Mouse (Mus musculus): ENCODE measurements around the gene Tiparp.
A peak's percentile ranks its signal among the peaks of the same experiment; 100 is the strongest.

Tiparp gene

DNA sequence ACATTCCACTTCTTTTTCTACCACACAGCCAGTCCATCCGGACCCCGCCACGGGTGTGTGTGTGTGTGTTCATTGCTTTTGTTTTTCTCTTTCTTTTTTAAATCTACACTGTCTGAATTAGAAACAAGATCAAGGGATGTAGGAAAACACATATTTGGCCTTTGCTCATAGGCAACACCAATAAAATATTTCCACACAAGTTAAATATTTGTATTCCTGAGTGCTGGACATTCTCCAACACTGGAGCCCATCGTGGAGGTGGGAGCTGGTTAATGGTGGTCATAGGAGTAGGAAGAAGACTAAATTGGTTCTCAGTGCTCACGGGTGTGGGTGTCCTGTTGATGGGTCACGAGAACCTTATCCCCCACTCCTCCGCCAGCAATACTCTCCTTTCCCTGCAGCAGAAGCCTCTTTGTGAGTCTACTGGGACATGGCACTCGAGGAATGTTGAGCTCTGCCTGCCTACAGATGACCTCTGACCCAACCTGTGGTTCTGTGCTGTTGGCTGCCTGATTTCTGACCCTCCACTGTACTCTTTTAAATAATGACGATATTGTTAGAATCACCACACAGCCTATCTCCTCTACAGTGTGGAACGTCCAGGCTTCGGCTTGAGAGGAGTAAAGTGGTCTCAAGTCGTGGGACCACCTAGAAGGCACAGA is 51.2 kb downstream of the Tiparp start:
- DNase-seq (ENCODE audit: low read depth, low spot score), result no peak

DNA sequence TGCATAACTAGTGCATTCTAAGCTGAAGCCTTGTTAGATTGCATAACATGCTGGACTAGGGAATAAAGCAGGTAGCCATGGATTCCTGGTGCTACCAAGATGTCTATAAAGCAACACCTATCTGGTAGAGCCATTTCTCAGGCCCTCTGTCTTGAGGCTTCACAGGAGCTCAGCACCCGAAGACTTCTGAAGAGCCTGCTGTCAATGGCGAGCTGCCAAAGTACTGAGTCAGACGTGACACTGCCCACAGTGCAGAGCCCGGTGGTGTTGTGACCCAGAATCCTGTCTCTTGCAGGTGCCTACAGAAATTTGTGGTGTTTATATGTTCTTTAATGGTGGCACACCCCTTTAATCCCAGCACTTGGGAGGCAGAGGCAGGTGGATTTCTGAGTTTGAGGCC is 53.4 kb downstream of the Tiparp start:
- DNase-seq (ENCODE audit: low read depth, low spot score), result no peak

DNA sequence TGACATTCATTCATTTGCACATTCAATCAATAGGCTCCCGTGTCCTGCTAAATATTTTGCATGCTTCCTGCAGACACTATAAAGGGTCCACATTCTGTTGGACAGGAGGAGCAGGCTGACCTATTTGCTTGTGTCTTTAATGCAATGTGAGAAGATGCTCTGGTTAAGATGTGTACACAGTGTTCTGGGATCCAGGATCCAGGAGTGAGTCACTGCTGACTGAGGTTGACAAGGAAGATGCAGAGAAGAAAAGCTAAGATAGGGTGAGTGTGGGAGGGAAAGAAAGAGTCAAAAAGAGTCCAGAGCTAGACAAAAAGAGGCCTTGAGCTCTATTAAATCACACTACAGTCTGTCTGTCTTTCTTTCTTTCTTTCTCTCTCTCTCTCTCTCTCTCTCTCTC is 56.1 kb downstream of the Tiparp start:
- no peak for DNase-seq (ENCODE audit: low read depth, low spot score)

DNA sequence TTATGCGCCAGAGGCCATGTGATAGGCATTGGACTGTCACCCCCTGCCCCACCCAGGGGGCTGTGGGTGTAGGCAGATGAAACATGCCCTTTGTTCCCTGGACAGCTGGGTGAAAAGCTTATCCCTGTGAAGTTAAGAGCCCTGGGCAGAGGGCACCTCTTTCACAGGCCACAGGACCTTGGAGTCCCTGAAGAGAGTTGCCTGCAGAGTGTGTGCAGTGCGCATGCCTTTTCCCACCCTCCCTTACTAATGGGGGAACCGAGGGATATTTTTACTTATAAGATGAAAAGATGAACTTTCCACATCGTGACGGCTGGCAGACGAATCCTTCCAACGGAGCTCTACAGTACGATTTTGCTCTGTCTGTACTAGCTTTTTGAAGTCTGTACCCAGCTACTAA is 57.1 kb downstream of the Tiparp start:
- no peak for DNase-seq (ENCODE audit: low read depth, low spot score)

DNA sequence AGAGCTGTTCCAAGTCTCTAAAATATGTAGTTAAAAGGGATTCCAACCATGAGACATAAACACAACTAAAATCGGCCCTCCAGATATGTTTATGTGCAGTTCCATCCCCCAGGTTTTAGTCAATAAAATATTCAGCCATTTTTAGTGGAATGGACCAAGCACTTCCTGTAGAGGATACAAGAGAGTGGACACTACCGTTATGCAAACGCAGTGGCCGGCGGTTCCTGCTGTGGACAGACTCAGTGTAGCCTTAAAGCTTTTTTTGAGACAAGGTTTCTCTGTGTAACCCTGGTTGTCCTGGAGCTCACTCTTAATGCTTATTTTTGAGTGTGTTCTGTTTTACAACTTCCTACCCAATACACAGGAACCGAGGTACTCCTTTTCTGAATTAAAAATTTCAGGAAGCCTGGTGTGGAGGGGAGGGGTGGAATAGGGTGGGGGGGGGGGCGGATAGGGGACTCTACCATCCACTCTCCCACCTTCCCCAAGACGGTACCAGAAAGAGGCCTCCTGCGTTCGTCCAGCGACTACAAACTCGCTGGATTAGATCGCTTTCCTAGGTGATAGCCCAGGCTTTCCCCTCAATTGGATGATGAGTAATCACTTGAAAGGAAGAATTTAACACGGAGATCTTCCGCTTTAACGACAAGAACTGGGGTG is 57.7 kb downstream of the Tiparp start:
- DNase-seq (ENCODE audit: low read depth, low spot score), result no peak

DNA sequence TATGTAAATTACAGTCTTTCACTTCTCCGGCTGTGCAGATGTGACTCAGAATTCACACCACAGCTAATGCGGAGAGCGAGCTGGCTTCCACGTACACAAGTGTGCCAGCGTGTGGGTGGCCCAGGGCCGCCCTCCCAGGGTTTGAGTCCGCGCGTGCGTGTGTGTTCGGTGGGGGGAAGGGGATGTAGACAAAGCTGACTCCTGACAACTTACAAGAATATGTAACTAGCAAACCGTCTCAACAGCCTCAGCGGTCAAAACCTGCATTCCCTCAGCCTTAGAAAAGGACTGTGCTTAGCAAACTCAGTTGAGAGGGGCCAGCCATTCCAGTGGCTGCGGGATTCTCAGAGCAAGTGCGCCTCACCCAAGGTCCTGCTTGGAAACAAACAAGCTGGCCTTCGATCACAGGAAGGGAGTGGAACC is 58.3 kb downstream of the Tiparp start:
- peak; percentile 23 for DNase-seq (ENCODE audit: low read depth, low spot score)

DNA sequence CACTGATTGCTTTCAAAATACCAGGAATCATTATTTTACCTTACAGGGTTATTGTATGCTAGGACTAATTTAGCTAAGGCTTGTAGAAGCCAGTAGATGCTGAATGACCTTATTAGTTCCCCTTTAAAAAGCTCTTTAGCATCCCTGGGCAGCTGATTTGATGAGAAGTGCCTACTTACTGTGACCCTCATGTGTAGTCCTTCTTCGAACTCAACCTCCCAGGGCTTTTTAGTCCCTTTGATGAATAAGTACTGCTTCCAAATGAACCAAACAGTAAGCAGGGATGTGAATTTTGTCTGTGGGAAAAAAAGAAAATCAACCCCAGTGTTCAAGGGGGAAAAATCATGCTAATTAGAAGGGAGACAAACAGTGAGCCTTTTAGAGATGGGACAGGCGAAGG is 58.8 kb downstream of the Tiparp start:
- no peak for DNase-seq (ENCODE audit: low read depth, low spot score)

DNA sequence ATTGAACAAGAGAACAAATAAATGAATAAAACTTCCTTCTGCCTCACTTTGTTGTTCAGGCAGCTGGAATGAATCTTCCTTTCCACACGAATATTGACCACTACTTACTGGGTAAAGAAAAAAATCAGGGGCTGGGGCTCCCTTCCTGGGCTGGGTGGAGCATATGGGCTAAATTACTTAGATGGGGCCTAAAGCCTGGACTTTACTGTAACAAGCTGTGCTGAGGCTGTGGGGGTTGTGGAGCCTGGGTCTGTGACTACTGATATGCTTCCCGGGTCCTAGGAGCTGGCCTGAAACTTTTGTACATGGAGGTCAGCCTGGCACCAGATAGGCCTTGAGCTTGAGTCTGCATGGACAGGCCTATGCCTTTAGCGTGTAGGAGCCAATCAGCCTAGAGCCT is 60.2 kb downstream of the Tiparp start:
- no peak for DNase-seq (ENCODE audit: low read depth, low spot score)

DNA sequence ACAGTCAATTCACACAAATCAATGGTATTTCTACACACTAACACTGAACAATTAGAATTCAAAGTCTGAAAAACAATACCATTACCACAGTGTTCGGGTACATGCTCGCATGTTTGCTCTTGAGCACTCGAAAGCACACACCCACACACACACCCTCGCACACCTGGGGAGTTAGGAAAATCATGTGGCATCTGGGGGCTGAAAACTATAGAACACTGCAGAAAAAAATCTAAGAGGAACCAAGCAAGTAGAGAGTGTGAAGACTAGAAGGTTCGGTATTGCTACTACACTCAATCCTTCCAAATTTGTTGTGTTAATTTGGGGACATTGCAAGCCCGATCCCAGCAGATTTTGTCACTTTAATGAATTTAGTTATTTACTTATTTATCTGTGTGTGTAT is 64.6 kb downstream of the Tiparp start:
- no peak for DNase-seq (ENCODE audit: low read depth, low spot score)

DNA sequence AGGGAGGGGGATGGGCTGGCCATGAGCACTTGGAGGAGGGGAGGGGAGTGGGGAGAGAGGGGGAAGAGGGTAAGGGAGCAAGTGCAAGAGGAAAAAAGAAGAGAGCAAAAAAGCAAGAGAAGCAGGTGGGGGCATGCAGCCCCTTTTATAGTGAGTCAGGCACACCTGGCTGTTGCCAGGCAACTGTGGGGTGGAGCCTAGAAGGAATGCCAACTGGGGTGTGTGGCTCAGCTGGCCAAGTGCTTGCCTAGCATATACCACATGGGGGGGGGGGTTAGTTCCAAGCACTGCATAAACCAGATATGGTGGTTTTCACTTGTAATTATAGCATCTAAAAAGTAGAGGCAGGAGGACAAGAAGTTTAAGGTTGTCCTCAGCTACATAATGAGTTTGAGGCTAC is 66.3 kb downstream of the Tiparp start:
- no peak for DNase-seq (ENCODE audit: low read depth, low spot score)

DNA sequence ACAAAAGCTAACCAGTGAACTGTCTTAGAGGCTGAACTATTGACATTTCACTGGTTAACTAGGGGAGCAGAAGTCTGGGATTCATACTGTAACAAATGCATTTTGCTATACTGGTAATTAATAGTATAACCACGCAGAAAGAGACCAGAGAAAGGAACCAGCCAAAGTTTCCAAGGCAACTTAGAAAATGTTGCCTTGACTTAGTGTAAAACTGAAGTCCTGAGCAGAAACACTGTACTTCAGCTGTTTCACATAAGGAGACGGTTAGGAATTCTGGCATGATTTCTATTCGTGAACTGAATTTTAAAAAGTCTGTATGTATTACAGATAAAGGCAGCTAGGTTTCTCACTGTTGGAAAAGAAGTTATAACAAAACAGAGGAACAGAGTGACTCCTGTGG is 67.0 kb downstream of the Tiparp start:
- no peak for DNase-seq (ENCODE audit: low read depth, low spot score)

DNA sequence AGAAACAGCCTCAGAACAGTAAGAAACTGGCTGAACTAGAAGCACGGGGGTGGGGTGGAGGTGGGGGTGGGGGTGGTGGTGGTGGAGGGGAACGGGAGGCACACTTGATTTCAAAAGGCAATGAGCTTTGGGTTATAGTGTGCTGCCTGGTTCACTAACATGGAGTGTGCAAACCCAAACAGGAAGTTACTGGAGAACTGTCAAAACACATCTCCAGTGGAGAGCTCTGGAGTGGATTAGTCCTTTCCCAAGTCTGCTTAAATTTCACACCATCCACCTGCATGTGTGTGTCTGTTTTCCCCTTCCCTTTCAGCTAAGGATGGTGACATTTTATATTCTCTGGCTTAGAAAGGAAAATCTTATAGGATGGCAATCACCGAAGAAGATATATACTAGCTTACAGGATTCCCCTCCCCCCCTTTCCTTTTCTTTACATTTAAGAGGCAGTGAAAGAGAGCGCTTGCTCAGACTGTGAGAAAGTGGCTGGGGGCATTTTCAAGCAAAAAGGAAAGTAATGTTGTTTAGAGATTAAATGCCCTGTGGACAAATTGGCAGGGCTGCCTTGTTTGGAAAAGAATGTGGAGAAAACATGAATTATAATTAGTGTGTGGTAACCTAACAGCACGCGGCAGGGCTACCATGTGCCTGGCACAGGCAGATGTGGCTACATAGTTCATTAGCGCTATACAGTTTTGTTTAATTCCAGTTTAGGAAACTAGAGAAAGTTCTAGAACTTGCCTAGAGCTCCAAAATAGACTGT is 70.0 kb downstream of the Tiparp start:
- no peak for DNase-seq (ENCODE audit: low read depth, low spot score)

DNA sequence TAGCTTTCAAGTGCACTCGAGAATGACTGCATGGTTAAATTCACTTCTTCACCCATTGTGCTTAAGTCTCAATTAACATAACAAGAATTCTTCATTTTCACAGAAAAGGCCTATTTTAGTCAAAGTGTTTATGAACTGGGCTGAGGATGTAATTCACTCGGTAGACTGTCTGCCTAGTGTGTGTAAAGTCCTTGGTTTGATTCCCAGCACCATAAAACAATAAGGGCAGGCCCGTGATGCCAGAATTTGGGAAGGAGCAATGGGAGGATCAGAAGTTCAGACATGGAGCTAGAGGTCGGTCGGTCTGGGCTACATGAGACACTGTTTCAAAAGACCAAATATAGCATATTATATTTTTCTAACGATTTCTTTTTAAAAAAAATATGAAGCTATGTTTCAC is 70.9 kb downstream of the Tiparp start:
- DNase-seq (ENCODE audit: low read depth, low spot score), result no peak

DNA sequence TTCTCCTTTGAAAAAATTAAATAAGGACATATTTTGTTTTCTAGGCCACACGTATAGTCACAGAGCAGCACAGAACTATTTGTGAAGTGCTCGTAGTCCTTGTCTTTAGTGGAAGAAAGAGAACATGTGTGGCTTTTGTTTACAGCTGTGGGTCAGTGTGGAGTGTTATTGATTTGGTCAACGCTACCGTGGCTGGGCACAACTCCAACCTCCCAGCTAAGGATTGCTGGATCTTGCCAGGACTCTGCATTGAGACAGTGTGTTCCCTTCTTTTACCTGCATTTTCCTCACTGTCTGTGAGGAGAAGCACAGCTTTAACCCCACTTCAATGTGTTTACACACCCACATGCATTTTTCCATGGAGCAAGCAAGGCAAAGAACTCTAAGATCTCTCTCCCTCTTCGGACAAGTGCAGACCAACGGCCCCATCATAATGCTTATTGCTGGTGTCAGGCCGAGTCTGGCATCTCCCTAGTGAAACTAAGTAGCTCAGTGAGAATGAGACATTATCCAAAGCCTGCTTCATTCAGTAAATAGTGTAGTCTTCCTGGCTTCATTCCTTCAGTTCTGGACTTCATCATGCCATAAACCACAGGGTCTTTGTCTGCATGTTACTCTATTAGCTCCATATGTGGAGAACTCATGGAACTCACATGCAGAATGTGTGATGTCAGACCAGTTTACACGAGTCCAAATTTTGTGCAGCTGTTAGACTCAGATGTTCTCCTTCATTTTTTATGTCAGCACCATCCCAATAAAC is 73.3 kb downstream of the Tiparp start:
- no peak for DNase-seq (ENCODE audit: low read depth, low spot score)

DNA sequence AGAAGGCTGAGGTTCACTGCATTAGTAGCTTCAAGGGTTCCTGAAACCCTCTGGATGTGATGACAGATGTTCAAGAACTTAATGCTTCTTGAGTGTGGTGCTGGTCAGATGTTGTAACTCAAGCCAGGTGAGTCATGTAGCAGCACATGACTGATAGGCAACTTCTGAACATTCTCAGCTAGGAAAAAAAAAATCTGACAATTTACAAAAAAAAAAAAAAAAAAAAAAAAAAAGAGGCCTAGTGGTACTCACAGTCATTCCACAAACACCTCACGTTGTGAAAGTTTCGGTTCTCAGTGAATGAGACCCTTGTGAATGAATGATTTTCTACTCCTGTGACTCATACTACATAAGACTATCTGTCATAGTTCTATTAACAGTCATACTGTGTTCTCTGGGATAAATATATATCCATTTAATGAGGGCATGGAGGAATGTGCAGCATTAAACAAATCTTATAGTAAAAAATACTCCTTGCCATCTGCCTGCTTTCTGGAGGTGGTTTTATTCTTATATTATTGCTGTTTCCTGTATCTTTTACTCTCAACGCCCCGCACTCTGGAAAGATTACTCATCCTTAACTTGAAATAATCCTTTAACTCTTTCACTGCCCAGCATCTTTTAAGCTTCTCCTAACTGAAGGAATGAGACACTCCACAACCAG is 75.3 kb downstream of the Tiparp start:
- no peak for DNase-seq (ENCODE audit: low read depth, low spot score)
